Mouse (Mus musculus): ENCODE measurements around the gene Cyp2b19. TPM values are rescaled to one million over a fixed set of nuclear protein-coding genes. Genes with fewer than 3 reads are reported as not detected.

Gene Cyp2b19
- not detected for total RNA-seq (2023)

DNA sequence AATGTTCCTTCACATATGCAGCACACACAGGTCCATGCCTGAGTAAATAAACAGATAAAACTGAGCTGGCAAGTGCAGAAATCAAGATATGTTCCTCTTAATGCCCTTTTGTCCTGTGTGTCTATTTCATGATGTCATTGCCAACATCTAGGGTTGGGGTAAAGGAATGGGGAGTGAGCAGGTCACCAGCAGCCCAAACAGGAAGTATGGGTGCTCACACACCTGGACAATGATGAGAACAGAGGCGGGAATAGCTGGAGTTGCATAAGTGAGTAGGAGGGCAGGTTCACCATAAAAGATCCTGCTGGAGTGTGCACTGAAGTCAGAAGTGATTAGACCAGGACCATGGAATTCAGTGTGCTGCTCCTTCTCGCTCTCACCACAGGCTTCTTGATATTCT is at the start of gene Cyp2b19:
Cyp2b19 (plus strand) TSS at position 301 of the 400 bp plus-strand sequence.

DNA sequence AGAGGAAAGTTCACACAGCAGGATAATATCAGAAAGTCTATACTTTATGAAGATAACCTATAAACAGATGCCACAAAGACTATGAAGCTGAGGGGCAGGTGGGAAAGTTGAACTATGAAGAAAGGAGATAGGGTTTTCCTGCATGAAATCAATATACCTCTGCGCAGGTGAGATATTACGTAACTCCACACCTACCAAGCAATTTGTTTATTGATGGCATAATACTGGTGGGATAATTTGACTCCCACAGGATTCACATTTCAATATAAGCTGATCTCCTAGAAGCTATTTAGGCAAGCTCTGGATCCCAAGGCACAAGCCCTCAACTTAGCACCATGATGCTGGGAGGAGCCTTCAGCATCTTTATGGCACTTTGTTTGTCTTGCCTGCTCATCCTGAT is 51.6 kb downstream of the Cyp2b19 start, which contains the start of gene Cyp2g1:
Cyp2g1 (plus strand) TSS at position 301 of the 400 bp plus-strand sequence.

Other genes starting within 250 kb of the Cyp2b19 start
- gene Nlrp9a, start 222.1 kb upstream of the Cyp2b19 start, total RNA-seq (2023), result not detected
- not detected for gene Vmn1r185, start 138.7 kb upstream of the Cyp2b19 start, total RNA-seq (2023)
- gene Cyp2b23, start 70.7 kb upstream of the Cyp2b19 start, total RNA-seq (2023), result not detected
- not detected for gene Cyp2g1, start 51.8 kb downstream of the Cyp2b19 start, total RNA-seq (2023)
- gene Cyp2a5, start 78.2 kb downstream of the Cyp2b19 start, total RNA-seq (2023), result not detected
- gene Cyp2a22, start 182.2 kb downstream of the Cyp2b19 start, total RNA-seq (2023), result not detected